Mouse (Mus musculus) layer of hippocampus, adult 8-10 months (tissue): ENCODE measurements around the gene Zfp697. TPM values are rescaled to one million over a fixed set of nuclear protein-coding genes. Genes with fewer than 3 reads are reported as not detected.

Source experiments
- DNase-seq, 2 experiments: peaks; one replicate each; pipeline ENCODE4 v3.0.0; 2022; ENCODE audit warnings: low spot score in 2 of 2
- total RNA-seq, 4 experiments: library from RNA; stranded (reverse); gene quantifications; 2 replicates each; pipeline ENCODE4 v1.2.4; 2022

Gene Zfp697
- 10 to 100 TPM; 27.1 to 32.6 (median 27.9) TPM for total RNA-seq

- peak; percentile 69 to 75 for DNase-seq
Measured at GRCm38 (mm10) chr3:98382246-98382939, at the start of gene Zfp697. TSS of gene Zfp697 (plus strand) at chr3:98382461.

- no peak for DNase-seq
Measured at GRCm38 (mm10) chr3:98334010-98334409, 48.3 kb upstream of the Zfp697 start.

DNA sequence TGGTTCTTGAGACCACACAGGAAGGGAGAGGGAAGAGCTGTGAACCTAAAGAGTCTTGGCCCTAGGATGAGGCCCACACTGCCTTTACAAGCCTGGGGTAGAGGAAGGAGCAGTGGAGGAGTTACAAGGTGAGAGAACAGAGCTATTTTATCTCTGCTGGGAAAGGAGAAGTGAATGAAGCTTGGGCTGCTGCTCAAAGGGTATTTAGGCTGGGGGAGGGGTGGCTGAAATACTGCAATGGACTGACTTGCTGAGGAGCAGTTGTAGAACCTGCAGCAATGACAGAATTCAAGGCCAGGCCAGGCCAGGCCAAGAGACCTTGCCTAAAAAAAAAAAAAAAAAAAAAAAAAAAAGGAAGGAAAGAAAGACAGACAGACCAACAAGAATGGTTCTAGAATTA lies 46.9 kb upstream of the Zfp697 start:
- no peak for DNase-seq

DNA sequence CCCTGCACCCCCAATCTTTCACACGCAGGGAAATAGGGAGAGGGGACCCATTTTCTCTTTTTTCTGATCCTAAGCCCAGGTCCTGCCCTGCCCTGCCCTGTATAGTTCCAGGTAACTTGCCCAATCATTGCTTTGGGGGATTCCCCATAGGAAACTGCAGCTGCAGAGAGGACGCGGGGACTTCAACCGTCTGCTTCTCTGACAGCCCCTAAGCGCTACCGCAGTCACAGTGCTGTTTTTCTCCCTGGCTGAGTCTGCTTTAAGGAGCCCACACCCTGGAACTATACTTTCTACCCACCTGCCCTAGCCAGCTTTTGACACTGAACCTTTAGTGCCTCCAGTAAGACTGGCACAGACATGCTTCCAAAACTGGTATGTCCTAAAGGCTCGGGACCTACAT lies 46.4 kb upstream of the Zfp697 start:
- DNase-seq, result no peak

DNA sequence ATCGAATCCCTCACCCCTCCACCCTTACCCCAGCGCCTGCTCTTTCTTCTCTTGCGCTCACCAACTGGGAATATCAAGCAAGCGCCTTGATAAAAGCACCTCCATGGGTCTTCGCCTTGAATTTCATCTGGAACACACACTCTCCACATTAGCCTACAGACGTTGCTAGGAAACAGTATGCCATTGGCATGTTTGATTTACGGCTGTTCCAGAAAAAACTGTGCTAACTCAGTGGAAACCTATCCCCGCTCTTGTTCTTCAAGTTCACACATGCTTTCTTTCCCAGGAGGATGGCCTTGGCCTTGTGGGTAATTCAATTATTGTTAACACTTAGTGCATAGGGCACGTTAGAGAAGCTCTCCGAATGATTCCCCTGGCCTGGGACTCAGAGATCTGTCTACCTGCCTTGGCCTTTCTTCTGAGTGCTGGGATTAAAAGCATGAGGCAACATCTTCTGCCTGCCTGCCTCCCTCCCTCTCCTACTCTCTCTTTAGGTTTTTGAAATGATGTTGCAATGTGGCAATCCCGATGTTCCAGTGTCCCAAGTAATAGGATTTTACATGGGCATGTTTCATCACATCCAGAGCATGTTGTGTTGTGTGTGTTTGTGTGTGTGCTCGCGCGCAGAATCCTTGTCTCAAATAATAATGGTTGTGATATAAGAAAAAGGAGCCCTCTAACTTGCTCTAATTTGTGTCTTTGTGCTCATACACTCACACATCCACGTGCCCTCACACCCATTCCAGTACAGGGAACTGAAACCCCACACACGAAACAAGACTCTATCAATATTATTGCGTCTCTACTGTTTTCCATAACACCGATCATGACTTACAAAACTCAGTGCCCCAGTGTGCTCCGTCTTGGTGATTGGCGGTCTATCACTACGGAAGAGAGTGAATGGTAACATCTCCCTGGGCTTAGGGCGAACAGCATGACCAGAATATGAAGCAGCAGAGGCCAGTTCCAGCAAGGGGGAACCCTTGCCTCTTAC lies 45.3 kb upstream of the Zfp697 start:
- no peak for DNase-seq

DNA sequence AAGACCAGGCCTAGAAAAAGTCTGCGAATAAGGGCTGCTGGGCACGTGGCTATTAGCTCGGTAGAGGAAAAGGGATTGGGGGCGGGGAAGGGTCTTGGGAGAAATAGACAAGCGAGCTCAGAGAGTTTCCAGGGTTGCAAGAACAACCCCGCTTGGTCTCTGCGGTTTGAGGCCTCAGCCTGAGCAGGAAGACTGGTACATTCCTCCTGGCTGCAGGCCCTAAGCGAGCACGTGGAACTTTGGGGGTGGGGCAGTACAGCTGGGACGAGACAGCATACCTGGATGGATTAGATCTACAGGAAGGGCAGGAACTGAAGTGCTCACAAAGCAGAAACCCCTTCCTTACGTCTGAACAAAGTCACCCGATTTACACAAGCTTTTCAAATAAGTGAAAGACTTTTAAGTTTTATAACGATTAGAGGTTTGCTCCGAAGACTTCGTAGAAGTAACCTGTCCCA lies 43.6 kb upstream of the Zfp697 start:
- peak in 1 of 2 experiments; percentile 25 for DNase-seq

- DNase-seq, result peak in 1 of 2 experiments; percentile 60
Measured at GRCm38 (mm10) chr3:98339097-98339705, 43.1 kb upstream of the Zfp697 start.

DNA sequence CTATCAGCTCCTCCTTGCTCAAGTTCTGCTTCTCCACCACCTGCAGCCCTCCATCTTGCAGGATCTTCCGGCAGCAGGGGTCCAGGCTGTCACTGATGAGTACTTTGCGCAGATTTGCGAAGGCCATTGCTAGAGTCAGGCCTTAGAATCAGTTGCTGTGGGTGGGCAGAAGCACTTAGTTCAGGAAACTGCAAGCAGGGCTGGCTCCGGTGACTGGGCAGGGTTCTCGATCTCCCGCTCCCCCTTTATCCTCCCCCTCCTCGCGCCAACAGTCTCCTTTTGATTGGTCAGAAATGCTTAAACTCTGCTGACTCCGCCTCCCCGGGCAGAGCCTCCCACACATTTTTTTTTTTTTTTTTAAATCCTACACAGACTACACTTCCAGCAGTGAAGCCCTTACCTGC lies 42.6 kb upstream of the Zfp697 start, which contains the start of gene Phgdh:
Gene Phgdh, minus strand, starts transcription at position 285 of the 404 bp plus-strand sequence.
- peak; percentile 44 to 52 for DNase-seq

GRCm38 (mm10) chr3:98340818-98341594 lies 41.3 kb upstream of the Zfp697 start:
- no peak for DNase-seq

GRCm38 (mm10) chr3:98343235-98343634 lies 39.0 kb upstream of the Zfp697 start:
- no peak for DNase-seq

- DNase-seq, result no peak
Measured at GRCm38 (mm10) chr3:98348106-98348505, 34.2 kb upstream of the Zfp697 start.

DNA sequence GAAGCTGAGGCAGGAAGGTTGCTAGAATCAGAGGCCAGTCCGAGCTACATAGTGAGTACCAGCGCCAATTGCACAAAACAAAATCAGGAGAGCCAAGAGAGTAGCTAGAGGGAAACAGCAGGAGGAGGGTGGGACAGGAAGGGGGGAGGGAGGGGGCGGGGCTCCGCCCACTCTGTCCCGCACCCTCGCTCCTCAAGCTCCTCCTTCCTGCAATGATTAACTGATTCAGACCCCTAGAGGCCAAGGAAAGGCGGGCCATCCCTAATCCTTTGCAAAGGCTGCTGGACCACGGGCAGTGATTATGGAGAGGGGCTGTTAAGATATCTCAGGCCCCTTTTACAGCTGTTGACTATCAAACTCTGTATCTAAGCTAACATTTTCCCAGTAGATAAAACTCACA lies 33.6 kb upstream of the Zfp697 start:
- DNase-seq, result no peak

DNA sequence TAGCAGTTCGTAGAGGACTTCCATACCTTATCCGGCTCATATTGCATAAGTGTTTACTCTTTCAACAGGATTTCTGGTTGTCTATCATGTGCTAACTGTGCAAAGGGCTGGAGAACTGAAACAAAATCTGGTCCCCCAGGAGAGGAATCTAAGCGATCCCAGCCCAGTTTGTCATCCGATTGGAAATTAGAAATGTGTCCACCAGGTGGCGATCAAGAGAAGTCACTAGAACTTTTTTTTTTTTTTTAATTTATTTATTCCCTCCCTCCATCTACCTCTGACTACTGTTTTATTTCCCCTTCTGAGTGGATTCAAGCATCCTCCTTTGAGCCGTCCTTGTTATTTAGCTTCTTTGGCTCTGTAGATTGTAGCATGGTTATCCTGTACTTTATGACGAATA lies 28.4 kb upstream of the Zfp697 start:
- DNase-seq, result peak in 1 of 2 experiments; percentile 76

DNA sequence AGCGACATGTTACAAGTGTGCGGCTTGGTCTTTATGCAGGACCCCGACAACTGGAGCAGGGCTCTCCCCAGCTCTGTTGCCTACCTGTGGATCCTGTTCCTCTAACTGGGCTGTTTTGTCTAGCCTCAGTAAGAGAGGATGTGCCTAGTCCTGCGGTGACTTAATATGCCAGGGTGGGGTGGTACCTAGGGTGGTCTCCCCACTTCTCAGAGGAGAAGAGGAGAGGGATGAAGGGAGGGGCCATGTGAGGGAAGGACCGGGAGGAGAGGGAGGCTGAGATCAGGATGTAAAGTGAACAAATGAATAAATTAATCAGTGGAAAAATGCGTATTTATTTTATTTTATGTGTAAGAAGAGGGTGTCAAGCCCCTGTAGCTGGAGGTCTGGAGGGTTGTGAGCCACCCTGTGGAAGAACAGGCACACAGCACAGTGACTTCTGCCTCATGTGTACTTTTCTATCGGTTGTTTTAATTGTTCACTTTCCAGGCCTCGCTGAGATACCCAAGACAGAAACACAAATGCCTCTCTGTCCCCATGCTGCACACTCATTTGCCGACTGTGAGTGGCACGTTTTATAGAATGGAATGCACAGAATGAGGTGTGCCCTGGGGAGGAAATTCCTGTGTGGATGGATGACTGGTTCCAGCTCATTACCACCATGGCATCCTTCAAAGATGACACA lies 26.8 kb upstream of the Zfp697 start:
- DNase-seq, result no peak

DNA sequence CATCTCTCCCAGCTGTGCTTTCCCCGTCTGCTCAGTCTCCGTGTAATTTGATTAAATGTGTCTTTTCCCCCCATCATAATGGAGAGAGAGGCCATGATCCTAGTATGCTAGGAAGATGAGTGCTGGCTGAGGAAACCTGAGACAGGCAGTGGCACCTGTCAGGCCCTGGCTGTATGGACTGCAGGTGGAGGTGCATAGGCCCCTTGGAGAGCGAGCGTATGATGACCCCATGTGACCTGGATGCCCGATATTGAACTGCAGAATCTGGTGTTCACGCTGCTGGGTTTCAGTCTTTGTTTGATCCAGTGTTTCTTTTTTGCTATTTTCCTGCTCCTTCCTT lies 26.3 kb upstream of the Zfp697 start:
- DNase-seq, result no peak

GRCm38 (mm10) chr3:98356632-98357370 lies 25.5 kb upstream of the Zfp697 start:
- no peak for DNase-seq

DNA sequence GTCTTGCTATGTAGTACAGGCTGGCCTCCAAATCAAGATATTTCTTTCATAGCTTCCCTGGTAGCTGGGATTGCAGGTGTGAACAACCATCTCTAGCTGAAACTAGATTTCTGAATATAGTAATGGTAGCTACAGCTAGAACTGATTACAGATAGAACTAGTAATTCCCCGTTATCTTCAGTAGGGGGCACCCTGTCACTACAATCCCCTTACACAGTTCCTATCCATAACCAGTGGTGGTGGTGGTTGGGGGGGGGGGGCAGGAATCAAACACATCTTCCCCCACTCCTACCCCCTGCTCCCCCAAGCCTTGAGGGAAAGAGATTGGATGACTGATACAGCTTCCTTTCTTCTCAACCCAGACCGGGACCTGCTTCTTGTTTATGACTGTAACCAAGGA lies 19.5 kb upstream of the Zfp697 start:
- DNase-seq, result no peak

- no peak for DNase-seq
Measured at GRCm38 (mm10) chr3:98366086-98366485, 16.2 kb upstream of the Zfp697 start.

DNA sequence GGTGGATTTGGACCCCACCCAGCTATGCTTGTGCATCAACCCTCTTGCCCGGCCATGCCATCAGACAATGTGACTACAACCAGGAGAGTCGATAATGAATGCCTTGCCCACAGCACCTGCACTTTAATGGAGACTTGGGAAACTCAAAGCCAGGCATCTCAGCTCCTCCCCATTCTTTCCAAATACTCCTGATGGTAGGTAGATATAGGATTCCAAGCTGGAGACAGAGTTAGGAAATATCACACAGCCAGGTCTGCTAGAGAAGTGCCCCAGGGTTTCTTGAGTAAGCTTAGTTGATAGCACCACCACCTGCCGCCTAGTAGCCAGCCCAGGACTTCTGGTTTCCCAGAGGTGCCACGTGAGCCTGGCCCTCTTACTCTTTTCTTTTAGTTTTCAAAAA lies 15.4 kb upstream of the Zfp697 start:
- no peak for DNase-seq

DNA sequence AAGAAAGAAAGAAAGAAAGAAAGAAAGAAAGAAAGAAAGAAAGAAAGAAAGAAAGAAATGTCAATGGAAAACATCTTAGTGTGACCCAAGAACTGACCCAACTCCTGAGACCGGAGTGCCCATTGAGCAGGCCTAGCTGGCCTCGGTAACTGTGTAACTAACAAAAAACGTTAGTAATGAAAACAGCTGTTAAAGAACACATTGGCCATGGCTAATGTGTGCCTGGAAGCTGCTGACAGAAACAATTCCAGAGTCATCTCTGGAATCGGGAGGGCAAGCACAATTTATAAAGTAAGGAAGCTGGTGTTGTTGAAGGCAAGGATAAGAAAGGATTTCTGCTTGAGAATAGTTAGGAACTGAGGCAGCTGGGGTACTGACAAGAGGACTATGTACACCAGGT lies 14.0 kb upstream of the Zfp697 start:
- DNase-seq, result no peak
